Mouse (Mus musculus): ENCODE data around the gene Sptlc3.

Gene Sptlc3

DNA sequence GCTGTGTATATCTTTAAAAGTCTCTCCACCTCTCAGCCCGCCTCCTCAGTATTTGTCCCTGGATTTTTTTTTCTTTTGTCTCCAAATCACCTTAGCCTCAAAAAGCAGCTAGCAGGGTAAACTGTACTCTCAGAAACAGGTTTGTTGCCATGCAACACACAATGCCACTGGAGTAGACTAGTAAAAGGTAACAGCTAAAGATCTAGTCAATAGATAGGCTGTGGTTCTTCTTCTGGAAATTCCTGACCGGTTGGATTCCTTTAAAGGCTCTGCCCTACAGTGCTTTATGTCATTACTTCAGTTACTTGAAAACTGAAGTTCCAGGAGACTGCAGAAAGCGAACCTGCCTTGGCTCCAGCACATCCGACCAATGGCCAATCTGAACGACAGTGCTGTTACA, at the start of gene Sptlc3:
Gene Sptlc3 (plus strand): TSS at position 78 of the 400 bp plus-strand sequence.
- no peak for DNase-seq (ENCODE audit: extremely low spot score, low read depth, low spot score)

DNA sequence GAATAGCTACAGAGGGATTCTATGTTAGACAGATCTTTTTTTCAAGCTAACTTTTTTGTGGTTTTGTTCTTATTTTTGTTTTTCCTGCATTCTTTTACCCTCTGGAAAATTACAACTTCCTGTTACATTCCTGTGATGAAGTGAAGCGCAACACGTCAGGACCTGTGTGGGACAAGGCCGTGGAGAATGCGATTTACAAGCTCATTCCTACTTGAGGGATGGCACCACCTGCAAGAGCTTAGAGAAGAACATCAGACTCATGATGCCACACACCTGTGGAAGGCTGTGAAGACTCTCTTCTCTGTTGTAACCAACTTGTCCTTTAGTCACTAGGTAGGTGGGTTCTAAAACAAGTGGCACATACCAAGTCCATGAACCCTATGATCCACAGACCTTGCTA, 26.0 kb upstream of the Sptlc3 start:
- no peak for DNase-seq (ENCODE audit: extremely low spot score, low read depth, low spot score)

DNA sequence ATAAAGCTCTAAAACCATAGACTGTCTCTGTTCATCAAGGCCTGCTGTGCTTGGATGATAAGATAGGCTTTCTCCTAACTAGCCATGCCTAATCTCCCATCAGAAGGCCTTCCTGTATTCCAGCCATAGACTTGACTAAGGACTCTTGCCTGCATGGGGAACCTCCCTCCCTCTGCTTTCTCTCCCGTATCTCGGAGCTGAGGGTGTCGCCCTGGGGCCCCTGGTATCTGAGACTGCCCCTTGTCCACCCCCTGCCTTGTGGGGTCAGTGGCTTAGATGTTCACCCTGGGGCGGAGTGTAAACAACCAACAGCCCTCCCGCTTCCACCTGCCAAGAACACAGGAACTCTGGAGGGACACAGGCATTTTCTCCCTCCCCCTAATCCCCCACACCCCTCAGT, 5.0 kb upstream of the Sptlc3 start:
- DNase-seq (ENCODE audit: extremely low spot score, low read depth, low spot score), result no peak

DNA sequence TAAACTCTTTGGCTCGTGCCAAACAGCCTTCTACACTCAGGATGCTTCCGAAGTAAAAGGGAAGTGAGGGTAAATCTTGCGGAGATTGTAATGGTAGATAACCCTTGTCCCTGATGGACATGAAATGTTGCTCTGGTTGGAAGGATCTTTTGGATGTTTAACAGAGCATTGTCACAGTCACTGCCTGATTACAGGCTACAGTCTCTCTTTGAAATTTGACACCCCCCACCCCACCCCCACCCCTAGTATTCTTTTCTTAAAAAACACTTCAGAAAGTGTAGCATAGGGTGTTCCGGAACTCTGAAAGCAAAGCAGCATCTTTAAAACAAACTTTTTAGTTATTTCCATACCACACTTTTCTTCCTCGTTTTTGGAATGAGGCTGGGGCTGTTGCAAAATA, 916 bp downstream of the Sptlc3 start:
- no peak for DNase-seq (ENCODE audit: extremely low spot score, low read depth, low spot score)

DNA sequence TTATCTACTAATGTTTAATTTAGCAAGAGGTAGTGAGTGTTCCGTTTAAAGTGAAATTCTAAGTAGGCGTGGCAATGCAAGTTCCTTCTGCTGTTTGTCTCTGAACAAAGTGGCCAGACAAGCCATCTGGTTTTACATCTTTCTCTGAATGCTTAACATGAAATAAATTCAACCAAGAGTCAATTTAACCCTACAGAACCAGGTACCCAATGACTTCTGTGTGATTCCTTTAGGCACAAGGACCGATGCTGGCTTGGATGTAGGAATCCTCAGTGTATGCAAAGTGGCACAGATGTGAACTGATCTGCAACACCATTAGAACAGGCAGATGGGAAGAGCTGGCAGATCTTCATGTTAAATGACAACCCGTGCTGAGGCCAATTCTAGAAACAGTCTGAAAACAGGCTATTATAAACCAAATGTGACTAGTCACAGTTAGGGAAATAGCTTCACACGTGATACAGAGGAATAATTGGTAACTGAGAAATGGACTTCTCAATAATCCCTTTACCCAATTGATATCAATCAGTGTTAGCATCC, 68.3 kb downstream of the Sptlc3 start:
- DNase-seq (ENCODE audit: extremely low spot score, low read depth, low spot score), result no peak

DNA sequence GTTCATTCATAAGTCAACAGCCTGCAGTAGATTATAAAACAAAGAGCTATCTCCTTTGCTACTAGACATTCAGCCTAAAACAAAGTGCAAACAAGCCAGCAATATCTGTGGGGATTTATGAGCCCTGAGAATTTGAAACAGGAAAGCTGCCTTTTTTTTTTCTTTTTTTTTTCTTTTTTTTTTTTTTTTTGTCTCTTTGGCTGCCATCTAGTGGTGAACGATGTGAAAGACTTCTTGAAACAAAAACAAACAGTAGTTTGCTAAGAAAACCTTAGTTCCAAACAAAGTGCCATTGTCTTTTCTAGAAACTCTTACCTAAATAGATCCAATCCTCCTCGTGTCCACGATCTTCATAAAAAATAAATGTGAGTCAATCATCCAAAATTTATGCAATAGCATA, 85.6 kb downstream of the Sptlc3 start:
- no peak for DNase-seq (ENCODE audit: extremely low spot score, low read depth, low spot score)

DNA sequence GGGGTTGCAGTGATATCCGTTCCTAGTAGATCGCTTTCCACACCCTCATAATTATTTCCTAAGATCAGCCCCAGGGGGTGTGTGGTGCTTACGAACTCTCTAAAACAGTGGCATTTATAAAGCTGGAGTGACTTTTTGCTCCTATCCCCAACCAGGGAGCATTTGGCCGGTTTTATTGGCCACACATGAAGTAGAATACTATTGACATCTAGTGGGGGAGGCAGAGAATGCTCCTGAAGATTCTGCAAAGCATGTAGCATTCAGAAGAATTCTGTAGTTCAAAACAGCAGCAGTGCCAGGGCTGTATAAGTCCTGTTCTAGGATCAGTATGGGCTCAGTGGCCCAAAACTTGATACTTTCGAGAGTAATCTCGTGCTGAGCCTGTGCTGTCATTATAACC, 89.1 kb downstream of the Sptlc3 start:
- DNase-seq (ENCODE audit: extremely low spot score, low read depth, low spot score), result no peak

DNA sequence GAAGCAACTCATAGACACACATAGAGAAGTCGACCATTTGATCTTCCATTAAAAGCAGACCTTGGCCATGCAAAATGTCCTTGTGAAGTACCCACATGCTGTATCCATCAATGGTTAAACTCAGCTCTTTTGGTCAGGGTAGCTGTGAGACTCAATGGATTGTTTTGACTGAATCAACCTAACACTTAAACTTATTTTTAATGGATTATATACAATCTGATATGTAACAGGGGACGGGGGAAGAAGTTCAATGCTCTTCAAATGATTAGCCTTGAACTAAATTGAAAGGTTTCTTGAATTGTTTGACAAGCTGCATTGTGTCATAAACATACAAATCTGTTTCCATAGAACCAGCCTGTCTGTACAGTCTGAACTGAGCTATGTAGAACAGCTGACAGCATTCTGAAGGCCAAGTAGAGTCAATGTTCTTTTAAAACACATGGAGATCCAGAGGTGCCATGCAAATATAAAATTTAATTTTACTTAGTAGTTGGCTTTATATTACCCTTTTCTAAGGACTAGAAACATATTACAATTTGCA, 94.0 kb downstream of the Sptlc3 start:
- no peak for DNase-seq (ENCODE audit: extremely low spot score, low read depth, low spot score)

DNA sequence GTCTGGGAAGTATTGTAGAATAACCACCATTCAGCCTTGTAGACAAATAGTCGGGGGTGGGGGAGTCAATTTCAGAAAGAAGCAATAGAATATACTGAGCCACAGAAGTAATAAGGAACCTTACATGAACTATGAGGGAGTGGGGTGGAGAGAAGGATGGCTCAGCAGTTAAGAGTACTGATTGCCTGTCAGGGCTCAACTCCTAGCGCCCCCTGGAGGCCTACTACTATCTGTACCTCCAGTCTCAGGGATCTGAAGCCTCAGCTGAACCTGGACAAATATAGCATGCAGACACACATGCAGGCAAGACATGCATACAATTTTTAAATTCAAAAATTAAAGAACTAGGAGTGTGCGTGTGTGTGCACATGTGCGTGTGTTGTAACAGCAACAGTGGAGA, 96.2 kb downstream of the Sptlc3 start:
- DNase-seq (ENCODE audit: extremely low spot score, low read depth, low spot score), result no peak

DNA sequence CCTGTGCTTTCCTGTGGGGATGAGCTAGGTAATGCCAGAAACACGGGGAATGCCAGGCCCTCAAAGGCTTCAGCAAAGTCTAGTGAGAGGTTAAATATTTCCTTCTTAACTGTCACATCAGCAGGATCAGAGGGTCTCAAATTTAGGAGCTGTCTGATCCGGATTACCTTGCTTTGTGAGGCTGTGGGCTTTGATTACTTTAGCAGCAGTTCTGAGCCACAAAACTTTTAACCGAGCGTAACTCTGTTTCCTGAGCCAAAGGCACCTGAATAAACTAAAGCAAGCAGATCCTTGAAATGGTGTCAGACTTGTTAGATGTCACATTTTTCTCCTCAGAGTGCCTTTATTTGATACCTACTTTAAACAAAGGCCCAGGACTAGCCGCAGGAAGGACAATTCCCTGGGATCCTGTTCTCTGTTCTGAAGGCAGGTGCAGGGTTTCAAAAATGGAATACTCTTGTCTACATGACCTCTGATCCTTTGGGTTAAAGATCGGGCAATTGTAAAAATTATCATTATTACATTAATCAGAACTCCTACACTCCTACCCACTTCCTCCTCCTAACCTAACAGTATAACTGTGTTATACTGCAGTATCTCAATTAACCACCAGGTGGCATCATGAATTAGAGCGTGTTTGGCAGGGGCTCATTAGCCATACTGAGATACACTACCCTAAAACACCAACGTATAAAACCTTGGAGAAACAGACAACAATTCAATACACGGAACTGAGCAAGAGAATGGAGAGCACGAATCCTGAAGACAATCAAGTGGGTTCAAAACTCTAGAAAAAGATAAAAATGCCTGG, 97.4 kb downstream of the Sptlc3 start:
- DNase-seq (ENCODE audit: extremely low spot score, low read depth, low spot score), result no peak

DNA sequence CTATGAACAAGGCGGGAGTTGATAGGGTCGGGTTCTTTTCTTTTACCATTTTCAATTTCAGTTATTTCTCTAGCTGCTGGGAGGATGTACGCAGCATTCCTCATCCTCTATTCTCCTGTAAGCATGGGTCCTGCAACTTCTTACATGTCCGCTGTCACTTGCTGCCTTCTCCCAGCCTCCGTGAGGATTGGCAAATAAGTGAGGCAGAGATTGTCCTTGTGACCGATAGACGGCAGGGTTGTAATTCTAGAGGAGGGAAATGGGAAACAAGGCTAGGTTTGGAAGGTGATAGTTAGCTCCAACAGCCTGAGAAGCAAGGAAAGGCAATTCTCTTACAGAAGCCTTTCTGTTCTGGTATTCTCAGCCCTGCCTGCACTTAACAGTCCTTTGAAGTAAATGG, 98.4 kb downstream of the Sptlc3 start:
- DNase-seq (ENCODE audit: extremely low spot score, low read depth, low spot score), result no peak

DNA sequence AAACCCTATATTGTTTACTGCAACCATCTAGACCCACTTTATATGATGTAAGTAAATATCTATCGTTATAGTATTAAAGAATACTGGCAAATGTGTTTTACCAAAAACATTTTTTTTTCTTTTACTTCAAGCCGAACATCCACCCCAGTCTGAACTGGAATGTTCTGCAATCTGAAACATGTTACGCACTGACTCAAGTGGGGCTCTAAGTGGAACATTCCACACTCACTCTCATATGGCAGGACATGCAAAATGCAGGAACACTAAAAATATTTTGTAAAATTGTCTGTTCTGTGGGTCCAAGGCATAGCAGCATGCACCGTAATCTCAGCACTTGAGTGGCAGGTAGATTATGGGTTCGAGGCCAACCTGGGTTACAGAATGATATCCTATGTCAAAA, 103.5 kb downstream of the Sptlc3 start:
- no peak for DNase-seq (ENCODE audit: extremely low spot score, low read depth, low spot score)

DNA sequence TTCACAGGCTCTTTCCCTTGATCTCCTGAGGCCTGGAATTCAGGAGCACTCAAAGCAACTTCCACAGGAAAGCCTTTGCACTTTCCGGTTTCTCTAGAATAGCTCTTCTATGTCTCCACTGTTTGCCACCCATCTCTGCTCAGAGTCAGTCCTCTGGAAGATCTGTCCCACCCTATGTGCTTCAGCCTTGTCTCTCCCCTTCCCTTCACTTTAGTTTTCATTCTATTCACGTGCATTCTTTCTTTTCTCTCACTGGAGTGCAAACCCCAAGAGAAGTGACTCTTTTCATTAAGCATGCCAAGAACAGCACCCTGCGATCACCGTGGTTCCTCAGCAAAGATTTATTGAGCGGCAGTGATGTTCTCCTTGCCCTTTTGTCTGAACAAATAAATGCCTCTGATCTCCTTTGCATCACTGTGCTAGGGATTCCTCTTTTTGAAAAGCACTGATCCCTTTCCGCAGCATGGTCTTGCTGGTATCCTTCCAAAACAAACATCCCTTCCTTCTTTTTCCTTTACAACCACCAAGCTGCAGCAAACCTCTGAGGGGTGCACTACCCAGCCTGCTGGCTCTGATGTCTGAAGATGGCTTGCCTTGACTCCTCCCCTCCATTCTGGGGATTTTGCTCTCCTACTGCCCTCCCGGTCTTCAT, 108.0 kb downstream of the Sptlc3 start:
- DNase-seq (ENCODE audit: extremely low spot score, low read depth, low spot score), result no peak

DNA sequence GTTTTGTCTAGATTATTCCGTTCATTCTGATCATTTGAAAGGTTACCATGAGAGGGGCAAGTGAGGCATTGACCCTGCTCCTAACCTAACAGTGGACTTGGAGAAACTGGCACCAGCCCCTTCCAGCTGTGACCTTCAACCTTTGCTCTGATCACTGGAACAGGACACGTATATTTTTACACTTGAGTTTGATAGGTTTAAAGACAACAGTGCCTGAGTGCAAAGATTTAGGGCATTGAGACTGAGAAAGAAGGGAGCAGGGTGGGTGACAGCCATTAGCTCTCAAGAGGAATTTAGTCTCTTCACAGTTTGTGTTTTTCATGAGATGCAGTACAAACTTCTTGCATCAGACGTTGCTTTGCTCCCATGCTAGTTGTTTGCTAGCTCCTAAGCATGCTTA, 114.5 kb downstream of the Sptlc3 start:
- no peak for DNase-seq (ENCODE audit: extremely low spot score, low read depth, low spot score)

DNA sequence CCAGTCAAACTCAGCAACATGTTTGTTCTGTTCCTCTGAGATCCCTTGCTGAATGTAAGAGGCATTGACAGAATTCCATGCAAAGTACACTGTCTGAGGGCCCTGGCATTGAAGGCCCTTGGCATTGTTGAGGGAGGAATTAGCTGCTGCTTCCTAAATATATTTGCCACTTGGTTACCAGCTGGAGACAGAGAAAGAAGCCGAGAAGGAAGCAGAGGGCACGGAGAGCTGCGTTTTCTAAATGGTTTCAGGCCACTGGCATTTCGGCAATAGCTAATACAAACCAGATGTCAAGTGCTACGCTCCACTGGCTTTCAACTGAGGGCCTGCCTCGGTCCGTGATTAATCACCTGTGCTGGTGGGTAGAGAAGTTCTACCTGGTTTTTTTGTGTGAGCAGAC, 115.1 kb downstream of the Sptlc3 start:
- peak; percentile 67 for DNase-seq (ENCODE audit: extremely low spot score, low read depth, low spot score)

DNA sequence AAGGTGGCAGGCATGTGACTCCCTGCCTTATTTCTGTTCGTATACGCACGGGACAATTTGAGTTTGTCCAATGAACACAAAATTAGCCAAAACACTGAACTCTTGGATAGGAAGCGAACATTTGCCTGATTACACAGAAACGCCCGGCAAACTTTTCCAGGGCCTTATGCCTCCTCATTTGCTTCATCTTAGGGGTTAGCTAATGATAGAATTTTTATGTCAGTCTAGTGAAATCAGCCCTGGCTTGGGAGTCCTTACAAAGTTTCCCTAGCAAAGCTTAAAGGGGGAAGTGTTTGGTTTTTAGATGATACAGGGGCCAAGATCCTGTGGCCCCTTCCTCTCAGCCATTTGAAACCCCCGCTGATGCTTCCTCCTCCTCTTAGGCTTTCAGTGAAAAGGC, 115.5 kb downstream of the Sptlc3 start:
- no peak for DNase-seq (ENCODE audit: extremely low spot score, low read depth, low spot score)

DNA sequence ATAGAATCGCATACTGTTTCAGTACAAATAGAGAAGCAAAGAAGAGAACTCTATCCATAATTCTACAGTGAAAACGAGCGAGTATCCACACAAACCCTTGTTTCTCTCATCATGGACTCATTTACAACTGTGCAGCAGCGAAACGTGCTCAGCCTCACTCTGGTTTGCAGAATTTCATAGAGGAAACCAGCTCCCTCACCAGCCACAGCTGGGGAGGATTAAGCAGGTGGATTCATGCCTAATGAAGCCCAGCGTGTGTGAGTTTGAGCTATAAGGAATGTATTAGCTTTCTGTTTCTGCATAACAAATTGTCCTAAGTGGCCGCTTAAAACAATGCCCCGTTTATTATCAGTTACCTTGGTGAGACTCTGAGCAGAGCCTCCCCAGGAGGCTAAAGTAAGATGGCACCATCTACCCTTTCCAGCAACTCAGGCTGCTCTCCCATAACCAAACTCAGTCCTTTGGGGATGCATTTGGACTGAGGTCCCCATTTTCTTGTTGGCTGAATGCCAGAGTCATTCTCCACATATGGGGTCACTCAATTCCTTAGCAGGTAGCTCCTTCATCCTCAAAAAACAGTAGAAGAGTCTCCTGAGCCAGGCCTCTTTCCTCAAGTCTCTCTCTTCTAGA, 116.1 kb downstream of the Sptlc3 start:
- DNase-seq (ENCODE audit: extremely low spot score, low read depth, low spot score), result peak; percentile 79

DNA sequence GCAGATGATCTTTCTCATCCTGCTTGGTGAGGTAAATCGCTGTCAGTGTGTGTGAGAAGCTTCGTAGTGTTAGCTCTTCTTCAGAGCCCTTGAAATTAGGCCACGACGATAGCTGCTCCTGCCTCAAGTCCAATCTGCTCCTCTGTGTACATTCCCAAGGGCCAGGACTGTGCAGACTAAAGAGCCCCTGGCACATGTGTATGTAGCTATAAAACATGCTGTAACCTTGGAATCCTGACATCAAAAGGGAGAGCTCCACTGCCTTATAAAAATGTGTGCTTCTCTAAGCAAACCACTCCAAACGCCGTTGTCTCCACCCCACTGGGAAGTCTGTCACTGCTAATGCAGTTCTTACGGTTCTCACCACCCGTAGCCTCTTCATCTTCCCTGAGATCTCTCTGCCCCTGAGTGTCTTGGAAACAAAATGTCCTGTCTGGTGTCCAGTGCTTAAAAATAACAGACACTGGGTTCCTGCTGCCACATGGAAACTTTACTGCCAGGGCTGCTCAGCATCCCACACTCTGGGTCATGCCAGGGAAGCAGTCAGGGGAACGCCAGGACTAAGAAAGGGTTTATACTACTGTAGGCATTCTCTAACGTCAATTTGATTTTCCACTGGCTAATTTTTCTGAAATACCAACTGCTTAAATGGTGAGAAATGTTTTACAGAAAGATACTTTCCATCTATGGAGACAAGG, 118.8 kb downstream of the Sptlc3 start:
- no peak for DNase-seq (ENCODE audit: extremely low spot score, low read depth, low spot score)

DNA sequence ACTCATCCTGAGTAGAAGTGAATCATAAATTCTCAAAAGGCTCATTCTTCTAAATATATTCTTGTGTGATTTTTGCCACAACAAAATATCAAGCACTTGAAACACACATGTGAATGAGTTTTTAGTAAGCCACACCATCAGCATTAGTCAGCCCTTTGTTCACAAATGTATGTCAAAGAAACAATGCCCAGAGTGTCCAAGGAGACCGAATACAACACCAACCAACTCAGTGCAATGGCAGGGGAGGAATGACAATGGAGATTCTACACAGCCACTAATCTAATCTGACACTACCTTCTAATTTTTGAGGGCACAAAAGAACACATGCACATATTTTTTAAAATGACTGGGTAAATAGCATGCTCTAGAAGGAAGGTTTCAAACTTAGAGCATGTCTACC, 132.8 kb downstream of the Sptlc3 start:
- DNase-seq (ENCODE audit: extremely low spot score, low read depth, low spot score), result no peak

DNA sequence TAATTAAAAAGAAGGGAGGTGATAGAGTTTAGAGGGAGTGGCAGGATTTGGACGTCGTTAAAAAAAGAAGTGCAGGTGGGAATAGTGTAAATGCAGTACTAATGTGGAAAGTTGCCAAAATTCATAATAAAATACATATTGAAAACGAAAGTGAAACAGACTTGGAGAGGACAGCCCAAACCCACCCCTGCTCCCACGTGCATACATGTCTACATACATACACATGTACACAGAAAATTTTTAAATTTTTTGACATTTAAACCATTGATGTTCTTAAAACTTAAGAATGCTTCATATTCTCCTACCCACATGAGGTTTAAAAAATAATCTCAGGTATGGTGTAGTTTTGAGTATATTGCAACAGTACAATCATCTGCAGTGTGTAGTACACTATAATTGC, 135.0 kb downstream of the Sptlc3 start:
- DNase-seq (ENCODE audit: extremely low spot score, low read depth, low spot score), result no peak

DNA sequence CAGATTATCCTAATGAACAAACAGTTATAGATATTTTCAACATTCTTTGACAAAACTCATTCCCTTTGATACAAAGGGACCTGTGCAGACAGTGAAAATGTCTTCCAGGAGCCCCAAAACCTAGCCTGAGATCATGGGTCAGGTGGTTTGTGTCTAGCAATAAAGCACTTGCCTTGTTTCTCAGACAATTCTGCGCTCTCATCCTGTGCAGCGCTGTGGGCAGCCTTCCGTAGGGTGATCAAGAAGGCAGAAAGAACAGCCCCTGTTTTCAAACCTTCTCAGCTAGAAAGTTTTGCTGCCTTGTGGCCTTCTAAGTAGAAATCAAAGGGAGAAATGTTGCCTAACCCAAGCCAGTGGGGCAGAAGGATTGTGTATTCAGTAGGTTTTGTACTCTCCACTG, 135.9 kb downstream of the Sptlc3 start:
- DNase-seq (ENCODE audit: extremely low spot score, low read depth, low spot score), result no peak
